Mouse (Mus musculus) thymus, adult 18-20 months (tissue): ENCODE results near the gene Gprc6a.

Source experiments
- DNase-seq, 2 experiments: peaks; one replicate each; pipeline ENCODE4 v3.0.0; 2022; ENCODE audit warnings: mixed read lengths in 2 of 2

Gene Gprc6a

DNA sequence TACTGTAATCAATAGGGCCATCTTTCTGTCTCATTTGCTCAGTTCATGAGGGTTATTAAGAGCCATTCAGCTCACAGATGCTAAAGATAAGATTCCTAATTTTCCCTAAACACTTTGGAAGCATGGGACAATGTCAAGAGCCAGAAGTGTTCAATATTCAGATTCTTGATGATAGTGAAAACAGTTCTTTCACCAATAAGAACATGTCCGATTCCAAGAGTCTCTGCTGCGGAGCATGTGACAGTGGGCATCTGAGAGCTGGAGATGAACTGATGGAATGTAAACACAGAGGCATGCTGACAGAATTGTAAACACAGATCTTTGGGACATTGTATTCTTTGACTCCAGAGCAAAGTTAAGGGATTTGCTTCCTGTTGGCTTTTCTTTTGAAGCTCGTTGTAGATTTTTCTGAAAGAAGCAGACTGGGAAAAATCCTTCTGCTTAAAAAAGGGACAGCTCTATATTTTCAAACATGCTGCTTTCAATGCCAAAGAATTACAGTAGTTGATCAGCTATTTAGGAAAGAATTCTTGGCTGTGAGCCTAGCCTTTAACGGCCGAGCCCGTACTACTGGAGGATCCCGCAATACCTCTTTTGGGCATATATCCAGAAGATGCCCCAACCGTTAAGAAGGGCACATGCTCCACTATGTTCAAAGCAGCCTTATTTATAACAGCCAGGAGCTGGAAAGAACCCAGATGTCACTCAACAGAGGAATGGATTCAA is at the start of gene Gprc6a:
TSS of gene Gprc6a (minus strand) at position 51 of the 726 bp plus-strand sequence.
- DNase-seq = no peak

DNA sequence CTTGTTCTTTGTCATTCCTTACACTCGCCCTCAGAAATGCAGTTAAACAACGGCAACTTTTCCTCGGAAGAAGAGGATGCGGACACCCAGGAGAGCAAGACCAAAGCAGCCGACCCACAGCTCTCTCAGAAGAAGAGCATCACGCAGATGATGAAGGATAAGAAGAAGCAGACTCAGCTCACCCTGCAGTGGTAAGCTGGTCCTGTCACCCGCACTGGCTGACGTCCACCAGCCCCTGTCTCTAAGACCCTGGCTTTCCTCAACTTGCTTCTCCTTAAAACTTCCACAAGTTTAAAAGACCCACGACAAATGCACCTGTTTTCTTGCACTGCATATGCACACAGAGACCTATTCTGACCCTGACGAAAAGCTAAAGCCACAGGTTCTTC is 47.0 kb upstream of the Gprc6a start:
- DNase-seq = no peak

DNA sequence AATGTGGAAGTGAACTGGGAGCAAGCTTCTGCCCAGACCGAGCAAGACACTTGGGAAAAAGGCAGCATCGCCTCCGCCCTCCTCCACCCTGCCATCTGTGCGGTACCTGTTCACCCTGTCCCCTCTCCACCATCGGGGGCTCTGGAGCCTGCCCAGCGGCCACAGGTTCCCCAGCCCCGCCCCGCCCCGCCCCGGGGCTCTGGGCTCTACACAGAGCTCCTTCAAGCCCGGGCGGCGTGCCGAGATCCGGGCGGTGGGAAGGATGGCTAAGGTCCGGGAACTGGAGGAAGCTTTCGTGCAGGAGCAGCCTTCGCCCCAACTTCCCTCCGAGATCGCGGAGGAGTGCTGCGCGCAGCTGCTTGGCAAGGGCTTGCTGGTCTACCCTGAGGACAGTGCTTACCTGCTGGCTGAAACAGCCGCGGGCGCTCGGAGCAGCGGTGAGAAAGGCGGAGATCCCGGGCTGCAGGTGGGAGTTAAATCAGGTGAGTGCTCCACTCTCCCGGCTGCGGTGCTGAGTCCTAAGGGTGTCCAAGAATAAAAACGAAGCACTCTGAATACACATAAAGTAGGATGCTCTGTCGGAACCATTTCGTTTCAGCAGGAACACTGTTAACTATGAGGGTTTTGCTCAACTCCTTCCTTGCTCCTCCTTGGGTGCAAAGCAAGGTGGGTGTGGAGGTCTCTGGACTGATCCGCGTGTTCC is 46.4 kb upstream of the Gprc6a start, which contains the start of gene Rfx6:
TSS of gene Rfx6 (plus strand) at position 209 of the 703 bp plus-strand sequence.
- no peak for DNase-seq

DNA sequence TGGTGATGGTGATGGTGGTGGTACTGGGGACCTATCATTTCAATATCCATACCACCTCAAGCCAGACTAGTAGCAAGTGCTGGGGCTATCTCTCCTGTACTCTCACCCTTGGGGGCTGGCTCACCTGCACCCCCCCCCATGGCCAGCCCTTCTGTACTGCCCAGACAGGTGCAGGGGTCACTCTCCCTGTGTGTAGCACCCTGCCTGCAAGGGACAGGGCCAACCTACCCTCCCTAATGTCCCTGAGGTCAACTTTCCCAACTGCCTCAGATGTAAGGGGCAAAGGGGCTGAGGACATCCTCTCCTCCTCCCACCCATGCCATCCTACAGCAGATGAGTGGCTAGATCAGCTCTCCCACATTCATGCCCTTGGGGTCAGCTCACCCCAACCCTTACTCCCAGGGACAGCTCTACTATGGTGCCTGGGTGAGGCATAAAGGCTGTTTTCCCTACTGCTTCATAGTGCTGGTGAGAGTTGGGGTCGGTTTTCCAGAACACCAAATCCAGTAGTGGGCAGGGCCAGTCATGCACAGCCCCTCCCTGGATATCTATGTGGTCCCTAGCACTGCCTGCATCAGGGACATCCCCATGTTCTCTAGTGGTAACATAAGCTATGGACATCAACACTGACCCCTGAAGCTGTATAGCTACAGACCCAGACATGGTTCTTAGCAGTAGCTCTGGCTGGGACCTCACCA is 41.0 kb upstream of the Gprc6a start:
- DNase-seq = no peak

DNA sequence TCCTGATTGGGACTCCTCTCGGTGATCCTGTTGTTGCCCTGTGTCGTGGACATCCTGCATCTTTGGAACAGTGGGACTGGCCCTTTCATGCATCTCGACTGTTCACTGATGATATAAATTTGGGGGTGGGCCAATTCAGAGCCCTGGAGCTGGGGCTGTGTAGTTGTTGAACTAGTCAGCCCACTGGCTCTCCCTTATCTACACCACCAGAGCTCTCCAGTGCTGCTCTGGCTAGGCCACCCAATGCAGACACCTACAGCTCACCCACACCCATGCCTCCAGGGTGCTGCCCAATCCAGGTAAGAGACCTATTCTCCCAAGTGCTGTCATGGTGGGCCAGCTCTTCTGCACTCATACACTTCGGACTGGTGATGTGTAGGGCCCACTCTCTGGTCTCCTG is 40.3 kb upstream of the Gprc6a start:
- no peak for DNase-seq

DNA sequence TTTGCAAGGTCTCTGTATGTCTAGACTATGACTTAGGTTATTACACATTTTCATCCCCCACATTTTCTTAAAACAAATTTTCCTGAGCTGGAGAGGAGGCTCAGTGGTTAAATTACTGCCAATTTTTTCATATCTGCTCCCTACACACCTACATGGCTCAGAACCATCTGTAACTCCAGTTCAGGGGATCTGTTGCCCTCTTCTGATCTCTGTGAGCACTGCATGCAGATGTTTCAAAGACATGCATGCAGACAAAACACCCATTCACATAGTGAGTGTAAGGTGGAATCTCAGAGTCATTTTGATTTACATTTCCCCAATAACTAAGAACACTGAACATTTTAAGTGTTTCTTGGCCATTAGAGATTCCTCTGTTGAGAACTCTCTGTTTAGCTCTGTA is 38.1 kb upstream of the Gprc6a start:
- no peak for DNase-seq

DNA sequence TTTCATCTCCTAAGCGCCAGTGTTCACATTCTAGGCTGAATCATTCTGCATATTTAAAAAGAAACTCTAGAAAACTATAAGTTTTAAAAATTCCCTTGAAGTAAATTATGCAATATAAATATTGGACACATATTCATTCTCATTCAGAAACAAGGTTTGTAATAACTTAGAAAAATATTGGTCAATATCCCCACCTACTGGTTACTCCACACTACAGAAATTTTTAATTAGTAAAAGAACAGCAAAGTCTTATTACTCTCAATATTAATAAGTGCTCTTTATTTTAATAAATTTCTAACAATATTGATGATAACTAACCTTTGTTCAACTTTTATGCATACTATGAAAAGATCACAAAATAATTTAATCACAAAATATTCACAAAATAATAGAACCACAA is 26.1 kb upstream of the Gprc6a start:
- DNase-seq = no peak

DNA sequence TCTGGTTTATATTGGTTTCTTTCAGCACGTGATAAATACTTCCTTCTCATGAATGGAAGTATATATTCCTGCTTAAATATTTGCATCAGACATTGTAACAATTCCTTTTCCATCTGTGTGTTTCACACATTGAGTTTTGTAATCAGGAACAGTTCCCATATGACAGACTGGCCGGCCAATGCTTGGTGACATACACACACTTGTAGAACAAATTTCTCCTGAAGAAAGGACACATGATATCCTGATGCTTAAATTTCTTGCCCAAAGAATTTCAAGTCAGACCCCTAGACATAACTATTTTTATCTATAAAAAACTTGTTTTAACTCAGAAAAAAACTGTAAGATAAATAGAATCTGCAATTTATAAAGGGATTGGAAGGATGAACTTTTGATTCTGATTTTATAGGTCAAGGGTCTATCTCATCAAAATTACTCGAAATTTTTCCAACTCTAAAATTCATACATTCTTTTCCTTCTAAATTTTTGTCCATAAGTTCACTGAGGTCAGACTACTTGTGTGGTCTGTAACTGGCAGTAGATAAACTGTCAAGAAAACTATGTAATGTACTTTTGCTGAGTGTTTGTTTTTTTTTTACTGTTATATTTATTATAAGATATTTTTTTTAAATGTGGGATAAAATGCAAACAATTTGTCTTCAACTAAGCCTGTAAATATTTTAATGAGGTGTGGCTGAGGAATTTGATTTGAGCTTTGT is 18.4 kb upstream of the Gprc6a start:
- no peak for DNase-seq

DNA sequence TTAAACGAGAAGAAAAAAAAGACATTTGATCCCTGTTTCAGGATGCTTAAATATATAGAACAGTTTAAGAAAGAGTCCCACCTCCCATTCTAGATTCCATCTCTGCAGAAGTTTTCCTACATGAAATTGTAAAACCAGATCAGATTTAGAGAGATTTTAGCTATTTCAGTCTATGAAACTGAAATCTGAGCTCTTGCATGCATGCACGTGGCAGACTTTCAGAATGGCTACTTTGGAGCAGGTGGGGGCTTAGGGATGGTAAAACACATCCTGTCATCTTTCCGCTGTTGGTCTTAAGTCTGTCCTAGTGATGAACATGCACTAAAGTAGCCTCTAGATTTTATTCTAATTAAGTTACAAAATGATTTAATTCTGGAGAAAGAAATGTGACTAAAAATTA is 10.1 kb downstream of the Gprc6a start:
- DNase-seq = no peak

DNA sequence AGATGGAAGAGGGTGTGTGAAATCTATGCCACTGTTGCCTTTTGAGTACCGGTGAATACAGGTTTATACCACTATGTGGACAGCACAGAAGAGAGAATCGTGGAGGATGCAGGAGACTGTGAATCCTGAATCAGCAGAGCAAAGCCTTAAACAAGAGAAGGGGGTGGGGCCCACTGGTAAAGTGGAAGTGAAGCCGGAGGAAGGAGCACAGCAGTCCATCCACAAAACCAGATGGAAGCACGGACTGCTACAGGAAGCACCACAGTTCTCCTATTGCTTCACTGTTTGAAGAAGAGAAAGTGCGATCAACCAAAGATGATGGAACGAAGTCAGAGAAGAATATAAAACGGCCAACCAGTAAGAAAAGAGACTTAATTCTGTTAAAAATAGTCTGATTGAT is 11.1 kb downstream of the Gprc6a start:
- no peak for DNase-seq

DNA sequence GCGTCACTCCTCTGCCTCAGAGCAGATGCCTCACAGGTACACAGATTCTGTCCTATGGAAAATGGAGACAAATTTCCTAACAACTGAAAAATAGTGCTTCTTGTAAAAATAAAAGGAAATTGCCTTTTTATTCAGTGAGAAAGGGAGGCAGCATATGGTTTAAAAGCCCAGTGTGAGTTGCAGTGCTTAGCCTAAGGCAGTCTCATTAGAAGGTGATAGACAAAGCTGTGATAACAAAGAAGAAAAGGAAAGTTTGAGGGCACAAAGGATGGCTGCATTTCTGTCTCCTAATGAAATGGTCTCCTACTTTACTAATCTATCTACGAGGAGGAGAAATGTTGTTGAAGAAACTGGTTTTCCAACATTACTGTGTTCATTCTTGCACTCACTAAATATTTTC is 12.7 kb downstream of the Gprc6a start:
- DNase-seq = no peak

DNA sequence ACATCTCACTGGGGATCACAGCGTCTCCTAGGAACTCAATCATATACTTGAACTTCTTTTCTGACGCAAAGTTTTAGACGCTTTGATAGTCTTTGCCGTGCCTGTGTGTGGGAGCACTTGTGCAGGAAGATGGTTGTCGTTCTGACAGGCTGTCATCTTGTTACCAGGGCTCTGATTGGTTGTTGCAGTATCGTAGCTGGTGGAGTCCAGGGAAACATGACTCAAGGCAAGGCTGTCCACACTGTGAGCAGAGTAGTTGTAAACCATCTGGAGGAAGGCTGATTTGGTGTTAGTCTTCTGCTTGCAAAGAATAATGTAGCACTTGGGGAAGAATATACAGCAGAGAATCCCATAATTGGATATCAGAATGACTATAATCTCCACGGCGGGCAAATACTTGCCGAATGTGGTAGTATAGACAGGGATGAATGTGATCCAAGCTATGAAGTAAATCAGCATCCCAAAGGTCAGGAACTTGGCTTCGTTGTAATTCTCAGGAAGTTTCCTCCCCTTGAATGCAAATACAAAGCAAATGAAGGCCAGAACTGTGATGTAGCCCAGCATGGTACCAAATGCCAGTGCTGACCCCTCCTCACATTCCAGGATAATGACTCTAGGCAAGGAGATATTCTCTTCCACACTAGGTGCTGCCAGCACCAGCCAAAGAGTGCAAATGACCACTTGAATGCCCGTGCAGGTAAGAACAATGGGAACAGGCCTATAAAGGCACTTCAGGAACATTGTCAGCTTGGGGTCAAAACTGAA is 16.3 kb downstream of the Gprc6a start:
- no peak for DNase-seq

DNA sequence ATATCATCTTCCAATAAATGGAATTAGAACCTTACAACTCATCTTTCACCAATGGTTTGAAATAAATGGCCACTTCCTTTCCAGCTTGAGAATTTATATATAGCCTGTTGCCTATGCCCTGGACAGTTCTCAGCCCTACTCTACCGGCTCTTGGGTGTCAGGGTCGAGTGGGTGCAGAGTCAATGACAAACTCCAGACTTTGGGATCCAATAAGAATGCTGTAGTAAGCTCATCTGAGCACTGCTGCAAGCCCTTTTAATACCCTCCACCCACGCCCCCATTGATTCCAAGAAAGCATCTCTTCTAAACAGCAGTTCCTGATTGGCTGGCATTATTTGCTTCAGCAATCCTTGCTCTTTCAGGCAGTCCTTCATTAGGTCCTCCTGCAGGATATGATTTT is 17.8 kb downstream of the Gprc6a start:
- no peak for DNase-seq

DNA sequence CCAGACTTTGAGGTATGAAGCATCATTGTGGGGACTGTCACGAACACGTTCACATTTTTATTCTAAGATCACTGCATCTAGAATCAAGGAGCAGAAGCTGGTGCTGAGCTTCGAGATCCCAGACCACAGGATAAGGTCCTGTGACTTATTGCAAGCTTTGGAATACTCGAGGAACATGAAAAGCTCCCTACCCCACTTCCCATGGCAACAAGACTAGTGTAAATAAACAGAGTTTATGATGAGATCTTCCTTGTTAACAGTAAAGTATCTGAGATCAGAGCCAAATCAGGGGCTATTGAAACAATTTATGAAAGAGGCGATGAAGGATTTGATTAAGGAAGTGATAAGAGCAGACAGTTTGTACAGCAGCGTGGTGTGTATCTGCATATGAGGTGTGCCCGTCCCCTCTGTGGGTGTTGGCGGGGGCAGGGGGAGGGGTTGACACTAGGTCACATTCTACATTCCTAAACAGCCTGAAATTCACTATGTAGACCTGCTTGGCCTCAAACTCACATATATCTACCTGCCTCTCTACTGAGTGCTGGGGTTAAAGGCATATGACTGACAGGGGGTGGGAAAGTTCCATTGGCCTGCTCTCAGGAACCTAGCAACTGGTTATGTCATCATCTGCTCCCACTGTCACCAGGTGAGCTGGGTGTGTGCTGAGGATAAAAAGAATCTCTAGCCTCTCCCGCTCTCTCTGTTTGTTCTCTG is 19.1 kb downstream of the Gprc6a start:
- DNase-seq = no peak

DNA sequence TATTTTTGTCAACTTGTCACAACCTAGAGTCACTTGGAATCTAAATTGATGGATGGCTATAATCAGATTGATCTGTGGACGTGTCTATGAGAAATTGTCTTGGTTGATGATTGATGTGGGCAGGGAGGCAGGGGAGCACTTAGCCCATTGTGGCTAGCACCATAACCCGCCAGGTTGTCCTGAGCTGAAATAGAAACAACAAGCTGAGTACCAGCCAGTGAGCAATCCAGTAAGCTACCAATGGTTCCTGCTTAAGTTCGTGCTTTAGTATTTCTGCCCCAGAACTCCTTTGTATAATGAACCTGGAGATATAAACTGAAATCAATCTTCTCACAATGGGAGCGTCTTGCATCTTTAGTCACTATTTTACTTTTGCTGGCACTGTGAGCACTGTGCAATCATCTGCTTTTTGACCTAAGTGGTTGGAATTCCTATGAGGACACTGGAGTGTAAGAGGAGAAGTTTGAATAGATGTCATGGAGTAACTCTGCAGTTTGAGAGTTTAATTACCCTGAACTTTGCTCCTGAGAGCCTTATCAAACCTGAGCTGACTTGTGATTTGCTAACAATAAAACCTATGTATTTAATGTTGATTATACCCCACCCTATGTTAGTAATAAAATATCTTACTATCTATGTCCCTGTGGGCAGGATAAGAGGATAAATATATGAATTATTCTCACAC is 21.4 kb downstream of the Gprc6a start:
- DNase-seq = no peak

DNA sequence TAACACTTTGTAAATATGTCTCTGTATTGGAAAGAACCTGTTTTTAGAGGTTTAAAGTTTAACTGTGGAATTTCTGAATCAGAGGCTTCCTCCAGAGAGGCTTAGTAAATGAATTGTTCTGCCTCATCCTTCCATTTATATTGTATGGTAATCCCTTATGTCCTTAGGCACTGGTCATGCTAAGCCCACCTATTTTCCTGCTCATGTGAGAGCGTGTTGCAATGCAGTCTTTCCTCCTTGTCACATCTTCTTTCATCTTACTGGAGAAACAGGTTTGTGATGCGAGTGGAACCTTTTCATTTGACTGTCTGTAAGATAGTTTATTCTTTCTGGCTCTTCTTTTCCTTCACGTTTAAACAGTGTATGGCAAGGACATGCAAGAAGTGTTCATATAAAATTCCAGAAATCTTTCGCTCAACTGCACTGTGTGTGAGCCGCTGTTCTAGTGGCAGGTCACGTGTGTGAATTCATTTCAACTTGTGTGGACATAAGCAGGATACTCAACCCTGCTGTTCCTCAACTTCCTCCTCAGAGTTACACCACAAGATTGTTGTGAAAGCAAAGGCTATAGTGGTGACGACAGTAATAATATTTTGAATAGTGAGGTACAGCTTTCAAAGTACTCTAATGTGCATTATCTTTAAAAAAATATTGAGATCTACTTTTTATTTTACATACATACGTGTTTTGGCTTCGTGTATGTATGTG is 34.2 kb downstream of the Gprc6a start:
- no peak for DNase-seq

DNA sequence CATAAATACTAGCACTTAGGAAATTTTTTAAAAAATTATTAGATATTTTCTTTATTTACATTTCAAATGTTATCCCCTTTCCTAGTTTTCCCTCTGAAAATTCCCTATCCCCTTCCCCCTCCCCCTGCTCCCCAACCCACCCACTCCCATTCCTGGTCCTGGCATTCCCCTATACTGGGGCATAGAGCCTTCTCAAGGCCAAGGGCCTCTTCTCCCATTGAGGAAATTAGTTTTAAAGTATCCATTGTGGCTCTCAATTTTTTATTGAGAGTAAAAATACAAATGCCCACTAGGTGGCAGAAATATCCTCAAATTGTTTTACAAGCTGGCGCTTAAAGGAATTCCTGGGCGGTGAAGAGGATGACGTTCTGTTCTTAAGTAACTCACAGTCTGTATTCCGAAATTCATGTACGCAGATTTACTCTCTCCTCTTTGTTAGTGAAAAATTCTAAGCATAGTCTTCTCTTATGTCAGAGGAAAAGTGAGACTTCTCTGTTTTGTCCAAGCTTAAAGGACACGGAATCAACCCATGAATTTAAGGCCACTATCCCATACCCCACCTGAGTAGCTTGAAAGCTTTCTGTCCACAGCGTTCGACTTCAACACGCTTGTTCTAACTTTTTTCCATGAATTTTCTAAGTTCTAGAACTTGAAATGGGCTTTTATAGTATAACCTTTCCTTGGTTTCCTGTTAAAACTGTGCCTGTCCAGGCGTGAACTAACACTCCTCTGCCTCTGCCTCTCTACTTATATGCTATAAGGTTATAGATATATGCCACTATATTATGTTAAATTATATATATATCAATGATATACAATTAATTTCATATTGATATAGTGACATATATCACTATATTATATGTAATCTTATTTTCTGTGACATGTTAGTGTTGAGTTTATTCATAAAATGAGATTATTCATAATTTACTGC is 36.0 kb downstream of the Gprc6a start:
- DNase-seq = no peak

DNA sequence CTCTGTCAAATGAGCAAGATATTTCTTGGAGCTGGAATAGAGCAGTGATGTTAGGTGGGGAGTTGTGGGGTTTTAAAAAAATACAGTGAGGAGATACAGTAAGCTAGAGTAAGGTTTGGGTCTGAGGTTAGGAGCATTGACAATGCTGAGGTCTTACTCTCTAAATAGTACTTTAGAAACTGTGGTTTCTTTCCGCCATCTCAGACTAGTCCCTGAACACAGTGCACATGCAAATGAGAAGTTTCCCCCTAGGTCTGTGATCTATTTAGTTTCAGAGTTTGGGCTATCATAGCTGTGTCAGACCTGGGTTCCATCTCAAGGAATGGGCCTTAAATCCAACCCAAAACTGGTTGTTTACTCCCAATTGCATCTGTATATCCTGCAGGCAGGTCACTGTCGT is 39.7 kb downstream of the Gprc6a start:
- DNase-seq = no peak

DNA sequence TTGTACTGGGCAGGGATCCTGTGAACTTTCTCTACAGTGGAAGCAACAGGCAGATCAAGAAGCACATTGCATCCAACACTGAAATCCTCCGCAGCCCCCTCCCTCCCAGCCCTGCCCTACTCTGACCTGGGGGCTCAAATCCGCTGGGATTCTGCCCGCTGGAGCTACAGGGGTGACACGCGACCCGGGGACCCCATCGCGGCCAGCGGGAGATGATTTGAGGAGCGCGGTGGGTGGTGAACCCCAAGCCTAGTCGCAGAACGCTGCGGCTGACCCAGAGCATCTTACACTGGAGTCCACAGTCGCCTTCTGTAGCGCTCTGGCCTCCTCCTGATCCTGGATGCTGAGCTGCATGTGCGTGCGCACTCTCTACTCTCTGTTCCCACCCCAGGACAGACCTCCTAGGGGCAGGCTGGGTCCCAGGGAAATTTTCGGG is 41.1 kb downstream of the Gprc6a start, which contains the start of gene Fam162b:
TSS of gene Fam162b (minus strand) at position 379 of the 436 bp plus-strand sequence.
- no peak for DNase-seq
